Mouse (Mus musculus) cortical plate, adult 2 months (tissue): ENCODE results near the gene Ceacam1.
"Not testable (repeated sequence)": the region's sequence is repeated elsewhere in the genome, so short reads cannot be mapped to it uniquely, and the experiment has no call there.

ENCODE experiments used
- CTCF ChIP-seq: fragments of 200-500 bp; IDR thresholded peaks from 2 replicates; pipeline ENCODE4 v1.5.1; 2011; ENCODE audit warnings: mild to moderate bottlenecking, control low read depth, low read length; ENCODE audit not compliant: insufficient read depth; ENCODE audit errors: extremely low read depth
- POLR2A ChIP-seq: fragments of 200-500 bp; IDR thresholded peaks from 2 replicates; pipeline ENCODE4 v1.6.1; 2011; ENCODE audit warnings: mild to moderate bottlenecking, low read length, control low read depth; ENCODE audit not compliant: insufficient read depth; ENCODE audit errors: extremely low read depth

- not testable (repeated sequence) for TF ChIP-seq CTCF, POLR2A
Measured at GRCm38 (mm10) chr7:25490698-25491097, 13.3 kb upstream of the Ceacam1 start.
